Mouse (Mus musculus): ENCODE measurements around the gene Kcnj10. TPM values are rescaled to one million over a fixed set of nuclear protein-coding genes. Genes with fewer than 3 reads are reported as not detected.

Gene Kcnj10
- polyA plus RNA-seq, 1 experiment = 7.3 TPM

- H3K27ac ChIP-seq (ENCODE audit: insufficient read depth, low read length) = no peak overlapping the region
- peaks cover 2% of the 10 kb centered on the region; the same call in 1 of the 2 replicates for H3K4me1 ChIP-seq (ENCODE audit: control insufficient read depth, insufficient read depth, insufficient read length)
- no peak for TF ChIP-seq POLR2A (IDR thresholded peaks at IDR 0.05; ENCODE audit: low read depth, low read length)
- peak; percentile 36; the same call in 1 of the 2 replicates for TF ChIP-seq CTCF (IDR thresholded peaks at IDR 0.05; ENCODE audit: extremely low read depth, insufficient read depth, insufficient read length, insufficient replicate concordance)
- WGBS = 16% methylated on average over 6 of the region's 6 CpGs
- H3K4me3 ChIP-seq (ENCODE audit: extremely low read depth, insufficient read depth, insufficient read length) = no peak overlapping the region
- no peaks in the 10 kb centered on the region for H3K36me3 ChIP-seq (ENCODE audit: control insufficient read depth, insufficient read depth, low read length)
- no peaks in the 10 kb centered on the region; the same call in 1 of the 2 replicates for H3K27me3 ChIP-seq (ENCODE audit: control insufficient read depth, insufficient read depth, low read length)
- no peak for DNase-seq (ENCODE audit: low read depth in 1 of 2, low spot score in 2 of 2)
Measured at GRCm38 (mm10) chr1:172364684-172365083, 23.7 kb downstream of the Kcnj10 start.

- no peak overlapping the region for H3K4me3 ChIP-seq (ENCODE audit: extremely low read depth, insufficient read depth, insufficient read length)
- no peaks in the 10 kb centered on the region for H3K27me3 ChIP-seq (ENCODE audit: control insufficient read depth, insufficient read depth, low read length)
- no peaks in the 10 kb centered on the region for H3K36me3 ChIP-seq (ENCODE audit: control insufficient read depth, insufficient read depth, low read length)
- TF ChIP-seq CTCF (IDR thresholded peaks at IDR 0.05; ENCODE audit: extremely low read depth, insufficient read depth, insufficient read length, insufficient replicate concordance) (peak; percentile 58; the same call in 1 of the 2 replicates), POLR2A (IDR thresholded peaks at IDR 0.05; ENCODE audit: low read depth, low read length) (no peak)
- WGBS = 29% methylated on average over 23 of the region's 23 CpGs
- H3K27ac ChIP-seq (ENCODE audit: insufficient read depth, low read length) = no peak overlapping the region
- DNase-seq (ENCODE audit: low read depth in 1 of 2, low spot score in 2 of 2) = peak; percentile 53 to 72
- H3K4me1 ChIP-seq (ENCODE audit: control insufficient read depth, insufficient read depth, insufficient read length) = peaks cover 2% of the 10 kb centered on the region; the same call in 1 of the 2 replicates
Measured at GRCm38 (mm10) chr1:172368768-172369418, 27.9 kb downstream of the Kcnj10 start.

GRCm38 (mm10) chr1:172376198-172376667 lies 35.2 kb downstream of the Kcnj10 start, which contains the start of gene Pigm:
Pigm (plus strand) TSS chr1:172376546.
- H3K4me3 ChIP-seq (ENCODE audit: extremely low read depth, insufficient read depth, insufficient read length) = peak within 1 kb of the TSS; percentile 90
- under 1% methylated on average over 39 of the region's 39 CpGs for WGBS
- DNase-seq (ENCODE audit: low read depth in 1 of 2, low spot score in 2 of 2) = peak; percentile 97 to 98
- H3K27me3 ChIP-seq (ENCODE audit: control insufficient read depth, insufficient read depth, low read length) = no peaks in the 10 kb centered on the region
- peaks cover 8% of the 10 kb centered on the region for H3K4me1 ChIP-seq (ENCODE audit: control insufficient read depth, insufficient read depth, insufficient read length)
- TF ChIP-seq POLR2A (IDR thresholded peaks at IDR 0.05; ENCODE audit: low read depth, low read length) = peak; percentile 89
- no peak for TF ChIP-seq CTCF (IDR thresholded peaks at IDR 0.05; ENCODE audit: extremely low read depth, insufficient read depth, insufficient read length, insufficient replicate concordance)
- H3K27ac ChIP-seq (ENCODE audit: insufficient read depth, low read length) = peak within 1 kb of the TSS; percentile 94
- H3K36me3 ChIP-seq (ENCODE audit: control insufficient read depth, insufficient read depth, low read length) = peaks cover 4% of the 10 kb centered on the region; the same call in 1 of the 2 replicates

GRCm38 (mm10) chr1:172376758-172377458 lies 35.9 kb downstream of the Kcnj10 start:
- peak overlapping the region; percentile 71 for H3K27ac ChIP-seq (ENCODE audit: insufficient read depth, low read length)
- under 1% methylated on average over 62 of the region's 62 CpGs for WGBS
- no peaks in the 10 kb centered on the region for H3K27me3 ChIP-seq (ENCODE audit: control insufficient read depth, insufficient read depth, low read length)
- H3K4me1 ChIP-seq (ENCODE audit: control insufficient read depth, insufficient read depth, insufficient read length) = peaks cover 8% of the 10 kb centered on the region
- peak overlapping the region; percentile 90 for H3K4me3 ChIP-seq (ENCODE audit: extremely low read depth, insufficient read depth, insufficient read length)
- TF ChIP-seq CTCF (IDR thresholded peaks at IDR 0.05; ENCODE audit: extremely low read depth, insufficient read depth, insufficient read length, insufficient replicate concordance) (no peak), POLR2A (IDR thresholded peaks at IDR 0.05; ENCODE audit: low read depth, low read length) (no peak)
- H3K36me3 ChIP-seq (ENCODE audit: control insufficient read depth, insufficient read depth, low read length) = peaks cover 6% of the 10 kb centered on the region; the same call in 1 of the 2 replicates
- DNase-seq (ENCODE audit: low read depth in 1 of 2, low spot score in 2 of 2) = peak in 1 of 2 experiments; percentile 11

- no peak for DNase-seq (ENCODE audit: low read depth in 1 of 2, low spot score in 2 of 2)
- TF ChIP-seq POLR2A (IDR thresholded peaks at IDR 0.05; ENCODE audit: low read depth, low read length) = no peak
- TF ChIP-seq CTCF (IDR thresholded peaks at IDR 0.05; ENCODE audit: extremely low read depth, insufficient read depth, insufficient read length, insufficient replicate concordance) = no peak
- Histone ChIP-seq H3K4me1 (ENCODE audit: control insufficient read depth, insufficient read depth, insufficient read length) (peaks cover 8% of the 10 kb centered on the region), H3K36me3 (ENCODE audit: control insufficient read depth, insufficient read depth, low read length) (peaks cover 6% of the 10 kb centered on the region; the same call in 1 of the 2 replicates), H3K4me3 (ENCODE audit: extremely low read depth, insufficient read depth, insufficient read length) (no peak overlapping the region), H3K27me3 (ENCODE audit: control insufficient read depth, insufficient read depth, low read length) (no peaks in the 10 kb centered on the region), H3K27ac (ENCODE audit: insufficient read depth, low read length) (no peak overlapping the region)
- WGBS = 86% methylated on average over 10 of the region's 10 CpGs
Measured at GRCm38 (mm10) chr1:172380066-172380465, 39.1 kb downstream of the Kcnj10 start.

GRCm38 (mm10) chr1:172382090-172382489 lies 41.1 kb downstream of the Kcnj10 start:
- Histone ChIP-seq H3K27ac (ENCODE audit: insufficient read depth, low read length) (no peak overlapping the region), H3K4me1 (ENCODE audit: control insufficient read depth, insufficient read depth, insufficient read length) (peaks cover 6% of the 10 kb centered on the region), H3K4me3 (ENCODE audit: extremely low read depth, insufficient read depth, insufficient read length) (no peak overlapping the region), H3K36me3 (ENCODE audit: control insufficient read depth, insufficient read depth, low read length) (peaks cover 6% of the 10 kb centered on the region; the same call in 1 of the 2 replicates), H3K27me3 (ENCODE audit: control insufficient read depth, insufficient read depth, low read length) (no peaks in the 10 kb centered on the region)
- TF ChIP-seq POLR2A (IDR thresholded peaks at IDR 0.05; ENCODE audit: low read depth, low read length) (no peak), CTCF (IDR thresholded peaks at IDR 0.05; ENCODE audit: extremely low read depth, insufficient read depth, insufficient read length, insufficient replicate concordance) (no peak)
- DNase-seq (ENCODE audit: low read depth in 1 of 2, low spot score in 2 of 2) = no peak
- 89% methylated on average over 1 of the region's 1 CpGs for WGBS

Data from spleen, adult 2 months (tissue).